Mouse (Mus musculus): ENCODE data around the gene Cab39l.

DNA sequence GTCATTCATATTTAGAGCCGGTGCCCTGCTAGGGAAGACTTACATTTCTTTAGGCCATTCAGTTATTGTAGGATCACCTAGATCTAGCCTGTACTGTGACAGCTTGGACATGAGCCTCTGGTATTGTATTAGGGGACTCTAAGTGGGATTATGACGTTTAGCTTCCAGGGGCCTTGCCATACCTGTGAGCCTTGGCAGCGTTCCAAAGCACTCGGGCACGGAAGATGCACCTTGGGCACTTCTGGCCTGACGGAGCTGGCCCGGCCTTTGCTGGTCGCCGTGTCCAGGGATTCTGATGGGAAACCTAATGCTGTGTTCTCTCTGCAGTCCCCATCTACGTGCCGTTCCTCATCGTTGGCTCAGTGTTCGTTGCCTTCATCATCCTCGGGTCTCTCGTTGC lies 188.5 kb downstream of the Cab39l start:
- TF ChIP-seq POLR2A (IDR thresholded peaks at IDR 0.05; ENCODE audit: borderline replicate concordance, low read depth, low read length) (no peak), CTCF (IDR thresholded peaks at IDR 0.05; ENCODE audit: low read depth, low read length) (no peak)
